Mouse (Mus musculus) liver, embryonic 15.5 days (tissue): ENCODE measurements around the gene Sipa1. TPM values are rescaled to one million over a fixed set of nuclear protein-coding genes. Genes with fewer than 3 reads are reported as not detected.

Experiments used
- ATAC-seq: fragments of 200-750 bp; cut with Nextera tagmentation; 2 replicates; pipeline ENCODE4 v1.8.0; 2017; ENCODE audit warnings: moderate number of reproducible peaks, mild to moderate bottlenecking, moderate library complexity; ENCODE audit not compliant: insufficient read depth
- H3K27ac ChIP-seq: fragments of 300-500 bp; sonication (generic); replicated peaks from 2 replicates; pipeline ENCODE4 v1.5.1; 2015; ENCODE audit warnings: mild to moderate bottlenecking, inconsistent platforms
- H3K27me3 ChIP-seq: fragments of 300-500 bp; sonication (generic); 2 replicates; pipeline ENCODE4 v1.6.1; 2015; ENCODE audit warnings: mild to moderate bottlenecking, inconsistent platforms
- H3K36me3 ChIP-seq: fragments of 300-500 bp; sonication (generic); replicated peaks from 2 replicates; pipeline ENCODE4 v1.6.1; 2015; ENCODE audit warnings: moderate library complexity, mild to moderate bottlenecking, inconsistent platforms
- H3K4me1 ChIP-seq: fragments of 300-500 bp; sonication (generic); replicated peaks from 2 replicates; pipeline ENCODE4 v1.6.1; 2015; ENCODE audit warnings: inconsistent platforms
- H3K4me2 ChIP-seq: fragments of 300-500 bp; sonication (generic); 2 replicates; pipeline ENCODE4 v1.6.1; 2015; ENCODE audit warnings: moderate library complexity, mild to moderate bottlenecking, inconsistent platforms
- H3K4me3 ChIP-seq: fragments of 300-500 bp; sonication (generic); replicated peaks from 2 replicates; pipeline ENCODE4 v1.5.1; 2015; ENCODE audit warnings: mild to moderate bottlenecking, inconsistent platforms
- H3K9ac ChIP-seq: fragments of 300-500 bp; sonication (generic); 2 replicates; pipeline ENCODE4 v1.6.1; 2015; ENCODE audit warnings: moderate library complexity, mild to moderate bottlenecking, inconsistent platforms
- H3K9me3 ChIP-seq: fragments of 300-500 bp; sonication (generic); replicated peaks from 2 replicates; pipeline ENCODE4 v1.6.1; 2016; ENCODE audit warnings: inconsistent platforms
- WGBS: fragments of 180-500 bp; shearing (Covaris S2); methylation state at CpG from one replicate; pipeline ENCODE4 v1.1.7; 2015; ENCODE audit warnings: mixed read lengths; ENCODE audit not compliant: insufficient replicate concordance; 5-methylcytosine and 5-hydroxymethylcytosine counted together
- polyA plus RNA-seq: library from polyadenylated mRNA; unstranded; fragments of >200 nt; fragmentation: Nextera tagmentation; extraction: Ambion mirVana; gene quantifications from 2 replicates; pipeline ENCODE4 v1.2.1, GENCODE M21; 2015

Sipa1 gene
- polyA plus RNA-seq, 1 experiment from 2014 or later: 28.2 TPM

- peaks cover 71% of the 10 kb centered on the region for H3K36me3 ChIP-seq
- H3K4me2 ChIP-seq: no peak overlapping the region
- no peaks in the 10 kb centered on the region for H3K27me3 ChIP-seq
- ATAC-seq: no peak
- 80% methylated on average over 17 of the region's 17 CpGs for WGBS
- no peak overlapping the region for H3K9ac ChIP-seq
- no peaks in the 10 kb centered on the region for H3K9me3 ChIP-seq
- no peak overlapping the region for H3K4me3 ChIP-seq
- peaks cover 44% of the 10 kb centered on the region for H3K4me1 ChIP-seq
- no peak overlapping the region for H3K27ac ChIP-seq
Measured at GRCm38 (mm10) chr19:5641021-5641420, 22.5 kb downstream of the Sipa1 start.

- no peak overlapping the region for H3K4me3 ChIP-seq
- peaks cover 64% of the 10 kb centered on the region for H3K36me3 ChIP-seq
- no peak overlapping the region for H3K9ac ChIP-seq
- no peak for ATAC-seq
- no peak overlapping the region for H3K4me2 ChIP-seq
- H3K4me1 ChIP-seq: peaks cover 49% of the 10 kb centered on the region
- no peak overlapping the region for H3K27ac ChIP-seq
- H3K9me3 ChIP-seq: no peaks in the 10 kb centered on the region
- 86% methylated on average over 9 of the region's 9 CpGs for WGBS
- no peaks in the 10 kb centered on the region for H3K27me3 ChIP-seq
Measured at GRCm38 (mm10) chr19:5640339-5640738, 23.2 kb downstream of the Sipa1 start.

GRCm38 (mm10) chr19:5638416-5639005 is 25.0 kb downstream of the Sipa1 start:
- Histone ChIP-seq H3K27ac (peak overlapping the region; percentile 85), H3K4me2 (peak overlapping the region; percentile 97), H3K27me3 (no peaks in the 10 kb centered on the region), H3K4me3 (peak overlapping the region; percentile 84), H3K36me3 (peaks cover 46% of the 10 kb centered on the region), H3K4me1 (peaks cover 49% of the 10 kb centered on the region), H3K9me3 (no peaks in the 10 kb centered on the region), H3K9ac (peak overlapping the region; percentile 82)
- 78% methylated on average over 18 of the region's 18 CpGs for WGBS
- ATAC-seq: no peak

- H3K4me2 ChIP-seq: peak within 1 kb of the TSS; percentile 97
- no peaks in the 10 kb centered on the region for H3K27me3 ChIP-seq
- H3K27ac ChIP-seq: peak within 1 kb of the TSS; percentile 85
- H3K9ac ChIP-seq: peak within 1 kb of the TSS; percentile 82
- H3K36me3 ChIP-seq: peaks cover 35% of the 10 kb centered on the region
- no peaks in the 10 kb centered on the region for H3K9me3 ChIP-seq
- H3K4me1 ChIP-seq: peaks cover 49% of the 10 kb centered on the region
- peak within 1 kb of the TSS; percentile 84 for H3K4me3 ChIP-seq
- ATAC-seq: peak; percentile 81
- under 1% methylated on average over 109 of the region's 109 CpGs for WGBS
Measured at GRCm38 (mm10) chr19:5637069-5638047, 26.1 kb downstream of the Sipa1 start, which contains the start of gene Rela. Gene Rela, plus strand, starts transcription at chr19:5637483.

- Histone ChIP-seq H3K4me3 (peak overlapping the region; percentile 84), H3K36me3 (peaks cover 27% of the 10 kb centered on the region), H3K27ac (peak overlapping the region; percentile 85), H3K4me2 (peak overlapping the region; percentile 97), H3K27me3 (no peaks in the 10 kb centered on the region), H3K9ac (peak overlapping the region; percentile 82), H3K9me3 (no peaks in the 10 kb centered on the region), H3K4me1 (peaks cover 49% of the 10 kb centered on the region)
- ATAC-seq: no peak
- 40% methylated on average over 12 of the region's 12 CpGs for WGBS
Measured at GRCm38 (mm10) chr19:5636571-5637041, 26.9 kb downstream of the Sipa1 start.

- Histone ChIP-seq H3K9me3 (no peaks in the 10 kb centered on the region), H3K9ac (no peak overlapping the region), H3K4me2 (peak overlapping the region; percentile 97), H3K36me3 (peaks cover 22% of the 10 kb centered on the region), H3K27me3 (no peaks in the 10 kb centered on the region), H3K4me3 (peak overlapping the region; percentile 84; the same call in 1 of the 2 replicates), H3K27ac (no peak overlapping the region), H3K4me1 (peaks cover 44% of the 10 kb centered on the region)
- 62% methylated on average over 7 of the region's 7 CpGs for WGBS
- ATAC-seq: no peak
Measured at GRCm38 (mm10) chr19:5636036-5636570, 27.4 kb downstream of the Sipa1 start.

DNA sequence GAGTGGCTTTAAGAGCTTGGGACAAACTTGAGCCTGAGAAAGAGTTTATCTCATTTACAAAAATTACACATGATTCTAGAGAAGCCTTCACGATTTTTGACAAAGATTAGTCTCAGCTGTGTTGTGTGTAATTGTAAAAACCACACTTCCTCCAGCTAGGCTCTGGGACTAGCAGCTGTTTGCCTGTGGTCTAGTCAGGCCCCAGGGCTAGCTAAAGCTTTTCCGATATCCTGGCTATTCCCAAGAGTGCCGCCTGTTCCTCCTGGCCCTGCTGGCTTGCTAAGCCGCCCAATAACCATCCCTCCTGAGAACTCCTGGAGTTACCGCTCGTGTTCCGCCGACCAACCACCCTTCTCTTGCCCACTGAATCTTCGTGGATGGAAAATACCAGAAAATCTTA is 31.4 kb downstream of the Sipa1 start:
- no peak overlapping the region for H3K4me2 ChIP-seq
- no peaks in the 10 kb centered on the region for H3K27me3 ChIP-seq
- 61% methylated on average over 9 of the region's 9 CpGs for WGBS
- no peak overlapping the region for H3K4me3 ChIP-seq
- H3K9ac ChIP-seq: no peak overlapping the region
- no peak for ATAC-seq
- no peaks in the 10 kb centered on the region for H3K9me3 ChIP-seq
- H3K4me1 ChIP-seq: peaks cover 16% of the 10 kb centered on the region
- no peak overlapping the region for H3K27ac ChIP-seq
- no peaks in the 10 kb centered on the region for H3K36me3 ChIP-seq

DNA sequence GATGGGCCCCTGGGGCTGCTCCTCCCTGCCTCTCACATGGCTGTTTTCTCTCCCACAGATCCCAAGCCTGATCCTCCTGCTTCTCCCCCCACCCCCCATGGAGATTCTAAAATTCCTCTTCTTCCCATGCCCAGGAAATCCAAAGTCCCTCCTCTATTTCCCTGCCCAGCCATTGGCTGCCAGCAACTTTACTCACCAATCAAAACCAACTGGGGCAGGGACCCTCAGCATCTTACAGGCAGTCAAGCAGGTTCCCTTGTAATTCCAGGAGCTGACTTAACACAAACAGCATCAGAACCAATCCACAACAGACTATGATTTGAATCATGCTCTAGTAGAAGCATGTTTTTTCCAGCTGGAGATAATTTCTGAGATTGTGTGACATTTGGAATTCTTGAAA is 33.6 kb downstream of the Sipa1 start:
- no peaks in the 10 kb centered on the region for H3K27me3 ChIP-seq
- no peak overlapping the region for H3K27ac ChIP-seq
- no peak overlapping the region for H3K4me3 ChIP-seq
- no peak for ATAC-seq
- no peaks in the 10 kb centered on the region for H3K36me3 ChIP-seq
- no peak overlapping the region for H3K9ac ChIP-seq
- no peak overlapping the region for H3K4me2 ChIP-seq
- H3K4me1 ChIP-seq: no peaks in the 10 kb centered on the region
- H3K9me3 ChIP-seq: no peaks in the 10 kb centered on the region

DNA sequence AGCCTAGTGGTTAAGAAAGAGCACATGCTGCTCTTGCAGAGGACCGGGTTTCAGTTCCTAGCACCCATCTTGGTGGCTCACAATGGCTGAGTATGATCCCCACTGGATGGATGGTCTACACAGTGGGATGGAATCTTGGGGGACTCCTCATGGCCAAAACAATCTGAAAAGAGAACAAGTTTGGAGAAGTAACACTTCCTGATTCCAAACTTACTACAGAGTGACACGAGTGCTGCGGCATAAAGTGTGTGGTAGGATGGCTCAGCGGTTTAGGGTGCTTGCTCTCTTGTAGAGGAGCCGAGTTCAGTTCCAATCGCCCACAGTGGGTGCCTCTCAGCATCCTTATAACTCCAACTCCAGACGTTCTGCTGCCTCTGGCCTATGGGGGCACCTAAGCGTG is 38.2 kb downstream of the Sipa1 start:
- ATAC-seq: no peak
- Histone ChIP-seq H3K27ac (no peak overlapping the region), H3K27me3 (peaks cover 6% of the 10 kb centered on the region; the same call in 1 of the 2 replicates), H3K4me1 (no peaks in the 10 kb centered on the region), H3K9me3 (no peaks in the 10 kb centered on the region), H3K36me3 (no peaks in the 10 kb centered on the region), H3K9ac (no peak overlapping the region), H3K4me2 (no peak overlapping the region), H3K4me3 (no peak overlapping the region)
- 75% methylated on average over 8 of the region's 8 CpGs for WGBS

- H3K36me3 ChIP-seq: no peaks in the 10 kb centered on the region
- H3K27ac ChIP-seq: no peak overlapping the region
- ATAC-seq: no peak
- no peak overlapping the region for H3K9ac ChIP-seq
- WGBS: 38% methylated on average over 5 of the region's 5 CpGs
- H3K4me3 ChIP-seq: no peak overlapping the region
- H3K4me1 ChIP-seq: no peaks in the 10 kb centered on the region
- no peak overlapping the region for H3K4me2 ChIP-seq
- H3K27me3 ChIP-seq: peaks cover 6% of the 10 kb centered on the region; the same call in 1 of the 2 replicates
- H3K9me3 ChIP-seq: no peaks in the 10 kb centered on the region
Measured at GRCm38 (mm10) chr19:5621884-5622283, 41.6 kb downstream of the Sipa1 start.

- Histone ChIP-seq H3K27ac (no peak overlapping the region), H3K4me2 (no peak overlapping the region), H3K36me3 (no peaks in the 10 kb centered on the region), H3K27me3 (peaks cover 6% of the 10 kb centered on the region; the same call in 1 of the 2 replicates), H3K4me1 (no peaks in the 10 kb centered on the region), H3K4me3 (no peak overlapping the region), H3K9me3 (no peaks in the 10 kb centered on the region), H3K9ac (no peak overlapping the region)
- ATAC-seq: no peak
- WGBS: 39% methylated on average over 4 of the region's 4 CpGs
Measured at GRCm38 (mm10) chr19:5620007-5620406, 43.5 kb downstream of the Sipa1 start.
